Mouse (Mus musculus): ENCODE data around the gene Reln. TPM values are rescaled to one million over a fixed set of nuclear protein-coding genes. Genes with fewer than 3 reads are reported as not detected.

Gene Reln
- polyA plus RNA-seq, 1 experiment from 2014 or later = 5.5 TPM

- Histone ChIP-seq H3K36me3 (no peaks in the 10 kb centered on the region), H3K4me1 (replicated peaks) (0 out of 2 replicates have a peak, but pooled peaks cover 4% of the 10 kb centered on the region), H3K27me3 (ENCODE audit: insufficient read depth, poor library complexity, severe bottlenecking) (no peaks in the 10 kb centered on the region), H3K4me3 (no peak overlapping the region), H3K27ac (no peak overlapping the region), H3K9me3 (no peaks in the 10 kb centered on the region)
- DNase-seq (ENCODE audit: low spot score) = no peak
- WGBS = 72% methylated on average over 6 of the region's 6 CpGs
Observed at GRCm38 (mm10) chr5:22247850-22248249, 96.7 kb downstream of the Reln start.

DNA sequence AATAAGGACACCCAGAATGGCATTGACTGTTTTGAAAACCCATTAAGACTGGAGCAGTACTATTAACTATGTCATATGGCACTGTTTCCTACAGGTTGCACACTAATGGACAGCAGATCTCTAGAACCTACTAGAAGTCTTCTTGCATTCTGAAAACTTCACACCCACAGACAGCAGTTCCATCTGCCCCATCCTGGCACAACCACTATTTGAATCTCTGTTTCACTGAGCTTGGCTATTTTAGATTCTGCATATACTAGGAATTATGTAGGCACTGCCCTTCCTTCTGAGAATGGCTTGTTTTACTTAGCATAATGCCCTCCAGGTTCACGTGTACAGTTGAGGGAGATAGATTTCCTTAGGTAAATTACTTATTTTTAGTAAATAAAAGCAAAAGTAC lies 99.4 kb downstream of the Reln start:
- WGBS = 88% methylated on average over 1 of the region's 1 CpGs
- H3K4me1 ChIP-seq (replicated peaks) = no peaks in the 10 kb centered on the region
- H3K36me3 ChIP-seq = no peaks in the 10 kb centered on the region
- no peak for DNase-seq (ENCODE audit: low spot score)
- no peak overlapping the region for H3K4me3 ChIP-seq
- no peaks in the 10 kb centered on the region for H3K27me3 ChIP-seq (ENCODE audit: insufficient read depth, poor library complexity, severe bottlenecking)
- no peak overlapping the region for H3K27ac ChIP-seq
- no peaks in the 10 kb centered on the region for H3K9me3 ChIP-seq

GRCm38 (mm10) chr5:22243538-22243937 lies 101.0 kb downstream of the Reln start:
- Histone ChIP-seq H3K4me1 (replicated peaks) (no peaks in the 10 kb centered on the region), H3K9me3 (no peaks in the 10 kb centered on the region), H3K27ac (no peak overlapping the region), H3K4me3 (no peak overlapping the region), H3K36me3 (no peaks in the 10 kb centered on the region), H3K27me3 (ENCODE audit: insufficient read depth, poor library complexity, severe bottlenecking) (no peaks in the 10 kb centered on the region)
- no peak for DNase-seq (ENCODE audit: low spot score)
- WGBS = 82% methylated on average over 2 of the region's 2 CpGs

GRCm38 (mm10) chr5:22241560-22241959 lies 102.9 kb downstream of the Reln start:
- Histone ChIP-seq H3K27ac (no peak overlapping the region), H3K9me3 (no peaks in the 10 kb centered on the region), H3K4me1 (replicated peaks) (no peaks in the 10 kb centered on the region), H3K27me3 (ENCODE audit: insufficient read depth, poor library complexity, severe bottlenecking) (no peaks in the 10 kb centered on the region), H3K36me3 (no peaks in the 10 kb centered on the region), H3K4me3 (no peak overlapping the region)
- WGBS = 79% methylated on average over 4 of the region's 4 CpGs
- DNase-seq (ENCODE audit: low spot score) = no peak

DNA sequence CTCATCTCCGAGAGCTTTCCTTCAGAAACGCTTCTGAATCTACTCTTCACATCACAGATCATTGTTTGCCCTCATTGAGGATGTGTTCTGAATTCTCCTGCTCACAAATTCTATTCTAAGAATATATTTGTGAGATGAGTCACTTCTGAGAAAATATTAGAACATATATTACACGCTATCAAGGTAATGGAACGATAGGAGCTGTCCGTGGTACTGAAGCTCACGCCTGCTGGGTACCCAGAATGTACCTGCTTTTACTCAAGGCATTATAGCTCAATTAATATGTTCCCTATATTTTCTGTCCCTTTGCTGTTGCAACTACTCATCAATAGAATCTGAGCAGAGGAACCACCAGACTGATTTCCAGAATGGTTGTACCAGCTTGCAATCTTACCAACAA lies 107.7 kb downstream of the Reln start:
- Histone ChIP-seq H3K27me3 (ENCODE audit: insufficient read depth, poor library complexity, severe bottlenecking) (no peaks in the 10 kb centered on the region), H3K27ac (no peak overlapping the region), H3K4me3 (no peak overlapping the region), H3K36me3 (no peaks in the 10 kb centered on the region), H3K9me3 (no peaks in the 10 kb centered on the region), H3K4me1 (replicated peaks) (no peaks in the 10 kb centered on the region)
- 65% methylated on average over 6 of the region's 6 CpGs for WGBS
- no peak for DNase-seq (ENCODE audit: low spot score)

DNA sequence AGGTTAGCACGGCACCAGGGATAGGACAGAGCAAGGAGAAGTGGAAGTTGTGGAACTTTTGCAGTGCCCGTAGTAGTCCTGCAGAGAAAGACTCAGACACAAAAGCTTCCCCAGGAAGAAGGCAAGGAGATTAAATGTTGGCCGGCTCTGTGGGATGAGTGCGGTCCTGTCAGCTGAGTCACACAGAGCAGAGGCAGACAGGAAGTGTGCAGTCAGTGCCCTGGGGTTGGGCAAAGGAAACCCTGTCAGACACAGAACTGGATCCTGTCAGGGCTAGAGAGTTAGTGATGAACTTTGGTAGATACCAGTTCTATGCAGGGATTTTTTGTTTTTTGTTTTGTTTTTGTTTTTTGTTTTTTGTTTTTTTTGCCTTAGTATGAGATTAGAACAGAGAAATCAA lies 120.0 kb downstream of the Reln start:
- Histone ChIP-seq H3K4me3 (no peak overlapping the region), H3K4me1 (replicated peaks) (no peaks in the 10 kb centered on the region), H3K36me3 (no peaks in the 10 kb centered on the region), H3K27me3 (ENCODE audit: insufficient read depth, poor library complexity, severe bottlenecking) (no peaks in the 10 kb centered on the region), H3K27ac (no peak overlapping the region), H3K9me3 (peaks cover 4% of the 10 kb centered on the region; the same call in 1 of the 2 replicates)
- 82% methylated on average over 4 of the region's 4 CpGs for WGBS
- no peak for DNase-seq (ENCODE audit: low spot score)

- peaks cover 4% of the 10 kb centered on the region; the same call in 1 of the 2 replicates for H3K9me3 ChIP-seq
- H3K4me1 ChIP-seq (replicated peaks) = no peaks in the 10 kb centered on the region
- 77% methylated on average over 2 of the region's 2 CpGs for WGBS
- H3K27ac ChIP-seq = no peak overlapping the region
- H3K36me3 ChIP-seq = no peaks in the 10 kb centered on the region
- DNase-seq (ENCODE audit: low spot score) = no peak
- no peaks in the 10 kb centered on the region for H3K27me3 ChIP-seq (ENCODE audit: insufficient read depth, poor library complexity, severe bottlenecking)
- no peak overlapping the region for H3K4me3 ChIP-seq
Observed at GRCm38 (mm10) chr5:22223940-22224339, 120.6 kb downstream of the Reln start.

DNA sequence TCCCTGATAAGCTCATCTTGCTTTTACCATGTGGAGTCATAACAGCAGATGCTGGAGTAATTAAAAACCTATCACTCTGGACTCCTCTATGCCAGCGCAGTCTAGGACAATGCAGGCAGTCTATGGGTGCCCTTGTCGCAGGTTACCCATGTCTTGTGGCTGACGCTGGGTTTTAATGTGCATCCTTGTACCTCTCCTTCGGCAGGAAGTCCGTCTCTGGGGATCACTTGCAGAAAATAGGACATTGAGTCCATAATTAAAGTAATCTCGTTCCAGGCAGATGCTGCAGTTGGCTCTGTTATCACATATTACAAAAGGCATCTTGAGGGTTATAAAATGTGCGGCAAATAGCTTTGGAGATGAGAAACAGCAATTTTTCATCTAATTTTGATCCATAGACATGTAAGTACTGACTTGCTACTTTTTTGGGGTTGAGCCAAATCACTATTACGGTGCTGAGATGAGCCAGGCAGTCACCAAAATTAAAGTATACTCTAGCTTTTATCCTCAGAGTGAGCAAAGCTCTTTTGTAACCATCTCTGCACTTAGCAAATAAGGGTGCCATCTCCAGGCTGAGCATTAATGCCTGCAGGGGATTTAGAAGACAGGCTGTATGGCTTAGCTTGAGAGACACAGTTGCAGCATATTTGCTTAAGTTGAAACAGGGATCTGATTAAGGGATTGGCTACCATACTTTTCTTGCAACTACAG lies 136.0 kb downstream of the Reln start:
- H3K4me1 ChIP-seq (replicated peaks) = no peaks in the 10 kb centered on the region
- no peak overlapping the region for H3K4me3 ChIP-seq
- DNase-seq (ENCODE audit: low spot score) = no peak
- H3K27me3 ChIP-seq (ENCODE audit: insufficient read depth, poor library complexity, severe bottlenecking) = no peaks in the 10 kb centered on the region
- H3K27ac ChIP-seq = no peak overlapping the region
- H3K9me3 ChIP-seq = no peaks in the 10 kb centered on the region
- H3K36me3 ChIP-seq = no peaks in the 10 kb centered on the region
- WGBS = 81% methylated on average over 8 of the region's 8 CpGs

DNA sequence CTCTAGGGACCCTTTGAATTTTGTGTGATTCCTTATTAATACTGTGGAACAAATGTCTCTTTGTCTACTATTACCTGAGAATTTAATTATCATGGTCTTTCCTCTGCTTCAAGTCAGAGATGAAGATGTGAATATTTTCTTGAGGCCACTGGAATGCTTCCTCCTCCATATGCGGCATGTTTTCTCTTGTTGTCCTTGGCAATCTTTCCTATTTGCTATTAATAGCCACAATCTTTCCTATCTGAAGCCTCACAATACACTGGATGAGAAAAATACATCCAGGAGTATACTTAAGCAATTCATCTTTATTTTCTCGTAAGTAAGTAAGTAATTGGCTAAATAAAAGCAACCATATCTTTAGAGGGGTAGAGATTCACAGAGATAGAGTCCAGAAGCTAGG lies 146.6 kb downstream of the Reln start:
- H3K4me3 ChIP-seq = no peak overlapping the region
- no peaks in the 10 kb centered on the region for H3K9me3 ChIP-seq
- no peaks in the 10 kb centered on the region for H3K36me3 ChIP-seq
- WGBS = 90% methylated on average over 2 of the region's 2 CpGs
- H3K27me3 ChIP-seq (ENCODE audit: insufficient read depth, poor library complexity, severe bottlenecking) = no peaks in the 10 kb centered on the region
- no peak overlapping the region for H3K27ac ChIP-seq
- H3K4me1 ChIP-seq (replicated peaks) = no peaks in the 10 kb centered on the region
- DNase-seq (ENCODE audit: low spot score) = no peak

- DNase-seq (ENCODE audit: low spot score) = no peak
Observed at GRCm38 (mm10) chr5:22196891-22197290, 147.6 kb downstream of the Reln start.

DNA sequence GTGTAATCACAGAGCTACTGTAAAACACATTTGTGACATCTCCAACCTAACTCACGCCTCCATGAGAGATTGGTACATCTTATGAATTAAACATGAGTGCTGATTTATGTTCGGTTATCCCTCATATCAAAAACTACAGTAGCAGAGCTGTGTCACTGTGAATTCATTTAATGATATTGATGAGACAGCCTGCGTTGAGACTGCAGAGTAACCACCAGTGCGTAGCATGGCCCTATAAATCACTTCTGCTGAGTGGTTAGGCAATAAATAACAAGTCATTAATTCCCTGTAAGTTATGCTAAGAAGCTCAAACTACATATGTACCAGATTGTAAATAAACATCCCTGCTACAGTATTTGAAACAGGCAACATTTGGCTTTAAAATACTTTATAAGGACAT lies 148.0 kb downstream of the Reln start:
- WGBS = 82% methylated on average over 4 of the region's 4 CpGs
- no peak overlapping the region for H3K27ac ChIP-seq
- H3K9me3 ChIP-seq = no peaks in the 10 kb centered on the region
- no peaks in the 10 kb centered on the region for H3K36me3 ChIP-seq
- H3K27me3 ChIP-seq (ENCODE audit: insufficient read depth, poor library complexity, severe bottlenecking) = no peaks in the 10 kb centered on the region
- no peaks in the 10 kb centered on the region for H3K4me1 ChIP-seq (replicated peaks)
- no peak for DNase-seq (ENCODE audit: low spot score)
- H3K4me3 ChIP-seq = no peak overlapping the region

More at GRCm38 (mm10) chr5:22196891-22197290, 147.6 kb downstream of the Reln start:
- Histone ChIP-seq H3K27ac (no peak overlapping the region), H3K27me3 (ENCODE audit: insufficient read depth, poor library complexity, severe bottlenecking) (no peaks in the 10 kb centered on the region), H3K4me3 (no peak overlapping the region), H3K4me1 (replicated peaks) (no peaks in the 10 kb centered on the region), H3K9me3 (no peaks in the 10 kb centered on the region), H3K36me3 (no peaks in the 10 kb centered on the region)
- WGBS = 86% methylated on average over 2 of the region's 2 CpGs

DNA sequence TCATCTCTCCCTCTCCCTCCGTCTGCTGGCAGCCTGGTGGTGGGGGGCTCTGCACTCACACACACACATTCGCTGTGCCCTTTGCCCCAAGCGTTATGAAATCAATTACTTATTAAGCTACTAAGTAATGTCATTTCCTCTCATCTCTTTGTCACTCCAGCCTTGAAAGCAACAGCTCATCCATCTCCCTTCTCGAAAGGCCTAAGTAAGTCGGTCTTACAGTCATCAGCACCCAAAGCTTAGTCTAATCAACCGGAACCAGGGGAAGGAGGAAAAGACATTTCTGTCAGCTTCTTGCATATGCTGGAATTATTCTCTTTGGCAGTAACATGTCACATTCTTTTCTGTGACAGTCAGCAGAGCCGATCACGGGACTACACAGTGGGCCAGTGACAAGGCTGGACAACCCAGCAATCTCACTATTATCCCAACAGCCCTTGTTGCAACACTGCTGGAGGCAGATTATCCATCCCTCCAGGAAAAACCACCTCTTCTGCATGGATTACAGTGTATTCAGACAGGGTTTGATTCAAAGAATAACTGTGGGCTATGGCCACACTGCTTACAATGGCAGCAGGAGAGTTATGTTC lies 149.1 kb downstream of the Reln start:
- DNase-seq (ENCODE audit: low spot score) = no peak
- no peaks in the 10 kb centered on the region for H3K27me3 ChIP-seq (ENCODE audit: insufficient read depth, poor library complexity, severe bottlenecking)
- no peaks in the 10 kb centered on the region for H3K36me3 ChIP-seq
- H3K9me3 ChIP-seq = no peaks in the 10 kb centered on the region
- no peak overlapping the region for H3K27ac ChIP-seq
- peaks cover 4% of the 10 kb centered on the region; the same call in 1 of the 2 replicates for H3K4me1 ChIP-seq (replicated peaks)
- no peak overlapping the region for H3K4me3 ChIP-seq
- 74% methylated on average over 8 of the region's 8 CpGs for WGBS

- Histone ChIP-seq H3K4me1 (replicated peaks) (peaks cover 4% of the 10 kb centered on the region; the same call in 1 of the 2 replicates), H3K36me3 (no peaks in the 10 kb centered on the region), H3K27me3 (ENCODE audit: insufficient read depth, poor library complexity, severe bottlenecking) (no peaks in the 10 kb centered on the region), H3K9me3 (no peaks in the 10 kb centered on the region), H3K4me3 (no peak overlapping the region), H3K27ac (no peak overlapping the region)
- DNase-seq (ENCODE audit: low spot score) = no peak
- 68% methylated on average over 7 of the region's 7 CpGs for WGBS
Observed at GRCm38 (mm10) chr5:22191784-22192183, 152.7 kb downstream of the Reln start.
